Mouse (Mus musculus) heart, embryonic 16.5 days (tissue): ENCODE results near the gene Dixdc1. TPM values are rescaled to one million over a fixed set of nuclear protein-coding genes. Genes with fewer than 3 reads are reported as not detected.
"Not testable (repeated sequence)": the region's sequence is repeated elsewhere in the genome, so short reads cannot be mapped to it uniquely, and the experiment has no call there.

Experiments
- ATAC-seq: fragments of 200-750 bp; cut with Nextera tagmentation; replicated peaks from 2 replicates; pipeline ENCODE4 v1.8.0; 2017; ENCODE audit warnings: moderate number of reproducible peaks; ENCODE audit not compliant: insufficient read depth, low FRiP score; ENCODE audit errors: extremely low read depth
- H3K27ac ChIP-seq: fragments of 300-500 bp; sonication (generic); 2 replicates; pipeline ENCODE4 v1.5.1; 2014; ENCODE audit warnings: mild to moderate bottlenecking, low read length, control low read depth, moderate library complexity
- H3K27me3 ChIP-seq: fragments of 300-500 bp; sonication (generic); 2 replicates; pipeline ENCODE4 v1.6.1; 2014; ENCODE audit warnings: low read length, mixed read lengths; ENCODE audit not compliant: control insufficient read depth, insufficient read depth
- H3K36me3 ChIP-seq: fragments of 300-500 bp; sonication (generic); 2 replicates; pipeline ENCODE4 v1.6.1; 2014; ENCODE audit not compliant: control insufficient read depth, insufficient read depth
- H3K4me1 ChIP-seq: fragments of 300-500 bp; sonication (generic); 2 replicates; pipeline ENCODE4 v1.6.1; 2014; ENCODE audit warnings: low read length, mixed read lengths; ENCODE audit not compliant: control insufficient read depth, insufficient read depth
- H3K4me2 ChIP-seq: fragments of 300-500 bp; sonication (generic); 2 replicates; pipeline ENCODE4 v1.6.1; 2014; ENCODE audit warnings: low read depth, mild to moderate bottlenecking, control low read depth, low read length
- H3K4me3 ChIP-seq: fragments of 300-500 bp; sonication (generic); 2 replicates; pipeline ENCODE4 v1.5.1; 2014; ENCODE audit warnings: mild to moderate bottlenecking, control low read depth, low read length
- H3K9ac ChIP-seq: fragments of 300-500 bp; sonication (generic); 2 replicates; pipeline ENCODE4 v1.6.1; 2014; ENCODE audit warnings: low read length, control low read depth
- H3K9me3 ChIP-seq: fragments of 300-500 bp; sonication (generic); replicated peaks from 2 replicates; pipeline ENCODE4 v1.6.1; 2016; ENCODE audit warnings: low read length; ENCODE audit not compliant: control insufficient read depth
- WGBS: fragments of 180-500 bp; shearing (Covaris S2); extraction: QIAGEN DNeasy Blood & Tissue Kit; methylation state at CpG from one replicate; pipeline ENCODE4 v1.1.7; 2014; 5-methylcytosine and 5-hydroxymethylcytosine counted together
- polyA plus RNA-seq: library from polyadenylated mRNA; unstranded; fragments of >200 nt; fragmentation: Nextera tagmentation; extraction: Ambion mirVana; gene quantifications from 2 replicates; pipeline ENCODE4 v1.2.1, GENCODE M21; 2015

Dixdc1 gene
- polyA plus RNA-seq, 1 experiment from 2014 or later: 8.6 TPM

DNA sequence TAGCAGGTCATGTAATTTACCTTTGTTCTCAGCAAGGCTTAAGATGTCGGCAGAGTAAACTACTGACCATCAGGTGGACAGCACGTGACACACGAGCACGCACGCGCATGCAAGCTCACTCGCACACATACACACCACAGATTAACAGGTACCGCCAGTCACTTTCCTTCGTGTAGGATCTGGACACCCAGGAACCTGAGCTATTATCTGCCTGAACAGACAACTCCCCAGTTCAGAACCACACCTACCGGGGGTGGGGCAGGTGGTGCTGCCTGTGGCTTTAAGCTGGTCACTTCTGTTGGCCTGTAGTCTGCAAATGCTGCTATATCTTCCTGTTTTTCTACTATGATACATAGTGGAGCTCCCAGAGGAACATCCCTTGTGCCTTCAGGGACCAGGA, 88.8 kb downstream of the Dixdc1 start:
- no peak for ATAC-seq
- Histone ChIP-seq H3K4me3 (no peak overlapping the region), H3K36me3 (peaks cover 66% of the 10 kb centered on the region), H3K4me1 (no peaks in the 10 kb centered on the region), H3K4me2 (no peak overlapping the region), H3K27me3 (no peaks in the 10 kb centered on the region), H3K9ac (no peak overlapping the region), H3K9me3 (no peaks in the 10 kb centered on the region), H3K27ac (no peak overlapping the region)
- WGBS: 93% methylated on average over 10 of the region's 10 CpGs

DNA sequence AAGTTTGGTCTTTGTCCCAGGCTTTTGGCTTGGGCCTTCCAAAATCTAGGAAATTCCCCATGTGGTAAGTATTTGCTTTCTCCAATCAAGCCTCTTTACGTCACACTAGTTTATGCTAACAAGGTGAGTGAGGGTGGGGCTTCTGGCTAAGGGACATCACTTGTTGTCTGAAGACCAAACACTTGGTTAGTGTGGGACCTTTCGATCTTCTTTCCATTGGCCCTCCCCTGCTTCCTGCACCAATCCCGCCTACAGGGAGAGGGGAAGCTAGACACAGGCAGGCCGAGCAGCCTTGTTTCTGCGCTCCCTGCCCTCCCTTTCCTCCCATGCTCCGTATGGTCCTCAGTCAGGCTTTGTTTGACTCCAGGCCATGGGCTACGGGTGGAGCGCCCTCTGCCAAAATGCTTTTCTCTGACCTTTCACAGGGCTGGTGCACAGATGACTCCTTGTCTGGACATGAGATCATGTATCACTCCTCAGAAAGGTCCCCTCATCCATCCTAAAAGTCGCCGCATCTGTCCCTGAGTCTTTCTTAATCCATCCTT, 92.4 kb downstream of the Dixdc1 start:
- Histone ChIP-seq H3K4me2 (no peak overlapping the region), H3K36me3 (peaks cover 78% of the 10 kb centered on the region), H3K27me3 (no peaks in the 10 kb centered on the region), H3K4me3 (no peak overlapping the region), H3K9me3 (no peaks in the 10 kb centered on the region), H3K9ac (no peak overlapping the region), H3K27ac (no peak overlapping the region), H3K4me1 (no peaks in the 10 kb centered on the region)
- no peak for ATAC-seq
- WGBS: 75% methylated on average over 10 of the region's 10 CpGs

DNA sequence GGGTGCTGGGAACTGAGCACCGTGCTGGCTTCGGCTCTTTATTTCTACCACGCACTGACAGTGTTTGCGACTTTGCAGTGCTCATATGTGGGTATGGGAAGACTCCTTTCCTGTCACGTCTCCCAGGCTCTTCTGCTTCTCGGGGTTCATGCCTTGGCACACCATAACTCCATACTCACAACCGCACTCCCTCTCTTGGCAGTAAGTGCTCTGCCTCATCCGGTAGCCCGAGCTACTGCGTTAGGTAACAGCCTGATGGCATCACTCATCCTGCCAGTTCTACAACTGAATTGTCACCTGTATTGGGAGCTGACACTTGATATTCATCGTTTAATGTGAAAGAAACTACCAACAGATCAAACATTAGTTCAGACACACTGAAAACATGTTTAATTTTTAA, 105.0 kb downstream of the Dixdc1 start:
- H3K9me3 ChIP-seq: no peaks in the 10 kb centered on the region
- 96% methylated on average over 11 of the region's 11 CpGs for WGBS
- H3K27me3 ChIP-seq: no peaks in the 10 kb centered on the region
- no peak overlapping the region for H3K4me3 ChIP-seq
- ATAC-seq: no peak
- no peak overlapping the region for H3K27ac ChIP-seq
- H3K4me1 ChIP-seq: no peaks in the 10 kb centered on the region
- H3K4me2 ChIP-seq: no peak overlapping the region
- no peak overlapping the region for H3K9ac ChIP-seq
- peaks cover 33% of the 10 kb centered on the region for H3K36me3 ChIP-seq

DNA sequence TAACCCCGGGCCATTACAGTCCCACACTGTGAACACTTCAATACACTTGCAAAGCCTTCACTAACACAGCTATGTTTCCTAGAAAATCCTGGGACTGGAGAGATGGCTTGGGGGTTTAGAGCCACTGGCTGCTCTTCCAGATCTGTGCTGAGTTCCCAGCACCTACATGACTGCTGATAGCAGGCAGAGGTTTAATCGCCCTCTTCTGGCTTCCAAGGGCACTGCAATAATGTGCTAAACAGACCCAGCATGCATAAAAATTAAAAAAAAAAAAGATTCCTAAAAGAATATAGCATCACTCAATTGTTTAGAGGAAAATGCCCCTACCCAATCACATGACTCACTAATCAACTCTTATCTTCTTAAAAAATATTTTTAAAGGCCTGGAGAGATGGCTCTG, 106.3 kb downstream of the Dixdc1 start:
- no peak for ATAC-seq
- no peak overlapping the region for H3K27ac ChIP-seq
- H3K36me3 ChIP-seq: peaks cover 31% of the 10 kb centered on the region
- H3K4me3 ChIP-seq: no peak overlapping the region
- 53% methylated on average over 2 of the region's 2 CpGs for WGBS
- no peaks in the 10 kb centered on the region for H3K4me1 ChIP-seq
- H3K4me2 ChIP-seq: no peak overlapping the region
- H3K27me3 ChIP-seq: no peaks in the 10 kb centered on the region
- H3K9me3 ChIP-seq: no peaks in the 10 kb centered on the region
- H3K9ac ChIP-seq: no peak overlapping the region

DNA sequence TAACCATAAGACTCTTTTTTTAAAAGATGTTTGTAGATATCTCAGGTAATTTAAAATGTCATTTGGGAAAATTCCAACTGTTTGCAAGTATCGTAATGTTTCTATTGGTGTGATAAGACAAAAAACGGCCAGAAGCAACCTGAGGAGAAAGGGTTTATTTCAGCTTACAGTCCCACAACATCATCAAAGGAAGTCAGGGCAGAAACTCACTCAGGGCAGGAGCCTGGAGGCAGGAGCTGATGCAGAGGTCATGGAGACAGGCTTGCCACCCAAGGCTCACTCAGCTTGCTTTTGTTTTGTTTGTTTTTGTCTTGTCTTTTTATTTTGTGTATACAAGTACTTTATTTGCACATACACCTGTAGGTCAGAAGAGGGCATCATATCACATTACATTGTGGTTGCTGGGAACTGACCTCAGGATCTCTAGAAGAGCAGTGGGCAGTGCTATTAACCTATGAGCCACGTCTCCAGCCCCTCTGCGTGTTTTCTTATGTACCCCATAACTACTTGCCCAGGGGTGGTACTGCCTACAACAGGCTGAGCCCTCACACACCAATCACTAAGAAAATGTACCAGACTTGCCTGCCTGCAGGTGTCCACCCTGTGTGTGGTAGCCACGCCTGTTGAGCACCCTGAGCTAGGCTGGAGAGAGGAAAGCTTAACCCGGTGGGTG, 107.2 kb downstream of the Dixdc1 start:
- WGBS: 81% methylated on average over 6 of the region's 6 CpGs
- Histone ChIP-seq H3K4me3 (no peak overlapping the region), H3K4me2 (no peak overlapping the region), H3K9ac (no peak overlapping the region), H3K9me3 (no peaks in the 10 kb centered on the region), H3K4me1 (no peaks in the 10 kb centered on the region), H3K27ac (no peak overlapping the region), H3K27me3 (no peaks in the 10 kb centered on the region), H3K36me3 (peaks cover 28% of the 10 kb centered on the region)
- no peak for ATAC-seq

DNA sequence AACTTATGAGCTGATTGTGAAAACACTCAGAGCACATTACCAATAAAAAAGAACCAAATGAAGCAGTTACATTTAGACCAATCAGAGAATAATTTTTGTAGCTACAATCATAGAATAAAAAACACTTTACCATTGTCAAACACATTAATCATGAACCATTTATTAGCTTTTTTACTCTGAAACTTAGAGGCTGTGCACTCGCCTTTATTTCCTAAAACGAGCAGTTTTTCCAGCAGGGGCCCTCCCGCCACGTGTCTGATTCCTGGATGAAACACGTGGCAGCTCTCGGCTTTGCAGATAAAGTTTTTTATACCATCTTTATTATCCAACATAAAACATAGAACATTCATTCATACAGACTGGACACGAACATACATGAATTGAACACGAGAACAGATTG, 108.4 kb downstream of the Dixdc1 start:
- not testable (repeated sequence) for H3K4me2 ChIP-seq, H3K4me1 ChIP-seq, H3K27me3 ChIP-seq, H3K27ac ChIP-seq, ATAC-seq, H3K4me3 ChIP-seq, H3K9me3 ChIP-seq, H3K9ac ChIP-seq
- peaks cover 20% of the 10 kb centered on the region for H3K36me3 ChIP-seq
- 87% methylated on average over 6 of the region's 8 CpGs for WGBS

DNA sequence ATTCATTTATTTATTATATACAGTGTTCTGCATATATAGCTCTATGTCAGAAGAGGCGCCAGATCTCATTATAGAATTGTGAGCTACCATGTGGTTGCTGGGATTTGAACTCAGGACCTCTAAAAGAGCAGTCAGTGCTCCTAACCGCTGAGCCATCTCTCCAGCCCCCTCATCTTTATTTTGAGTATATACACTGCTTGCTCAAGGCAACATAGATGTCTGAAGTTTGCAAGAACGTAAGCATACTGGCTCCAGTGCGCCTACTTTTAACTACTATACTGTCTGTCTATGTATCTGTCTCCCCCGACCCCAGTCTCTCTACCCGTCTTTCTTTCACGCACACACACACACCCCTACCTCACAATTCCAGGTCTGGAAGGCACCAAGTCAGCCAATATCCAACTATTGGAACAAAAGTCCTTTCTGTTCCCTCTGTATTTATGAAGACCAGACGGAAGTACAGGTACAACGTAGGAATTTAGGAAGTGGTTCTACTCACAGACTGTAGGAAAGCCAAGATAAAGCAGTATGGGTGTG, 121.5 kb downstream of the Dixdc1 start:
- H3K9ac ChIP-seq: no peak overlapping the region
- 57% methylated on average over 9 of the region's 9 CpGs for WGBS
- peak overlapping the region; percentile 86 for H3K4me3 ChIP-seq
- H3K27ac ChIP-seq: no peak overlapping the region
- ATAC-seq: no peak
- H3K4me2 ChIP-seq: peak overlapping the region; percentile 83
- no peaks in the 10 kb centered on the region for H3K9me3 ChIP-seq
- peaks cover 8% of the 10 kb centered on the region for H3K4me1 ChIP-seq
- no peaks in the 10 kb centered on the region for H3K27me3 ChIP-seq
- H3K36me3 ChIP-seq: peaks cover 21% of the 10 kb centered on the region

DNA sequence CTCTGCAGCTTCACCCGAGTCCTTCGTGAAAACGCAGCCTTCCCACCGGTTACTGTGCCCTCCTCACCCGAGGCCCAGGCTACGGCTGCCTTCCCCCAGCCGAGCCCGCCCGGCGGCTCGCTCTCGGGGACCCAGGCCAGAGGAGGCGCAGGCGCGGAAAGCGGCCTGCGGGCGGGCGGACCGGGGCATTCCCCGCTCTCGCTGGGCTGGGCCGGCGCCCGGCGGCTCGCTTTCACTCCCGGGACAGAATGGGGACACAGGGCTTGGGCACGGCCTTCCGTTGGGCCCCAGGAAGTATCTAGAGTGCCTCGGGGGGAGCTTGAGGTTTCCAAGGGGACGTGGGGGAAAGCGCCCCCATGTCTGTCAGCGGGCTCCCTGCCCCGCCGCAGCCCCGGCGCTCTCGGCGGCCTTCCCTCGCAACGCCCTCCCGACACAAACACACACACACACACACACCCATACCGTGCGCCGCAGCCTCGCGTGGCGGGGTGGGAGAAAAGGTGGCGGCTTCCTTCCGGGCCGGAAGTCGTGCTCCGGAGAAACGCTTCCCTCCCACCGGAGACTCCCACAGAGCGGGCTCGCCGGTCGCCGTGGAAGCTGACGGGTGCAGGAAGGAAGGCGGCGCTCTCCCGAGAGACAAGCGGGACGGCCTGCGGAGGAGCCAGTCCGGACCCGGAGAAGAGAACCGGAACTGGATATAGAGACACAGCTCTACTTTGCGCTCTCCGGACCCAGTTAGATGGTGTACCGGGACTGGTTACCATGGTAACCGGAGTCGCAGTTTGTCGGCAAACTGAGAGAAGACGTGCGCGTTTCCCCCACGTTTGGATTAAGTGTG, 122.3 kb downstream of the Dixdc1 start, which contains the start of the genes Pih1d2 and Nkapd1:
Gene Pih1d2, plus strand, starts transcription at position 556 of the 838 bp plus-strand sequence.
Gene Nkapd1, minus strand, starts transcription at position 699 of the 838 bp plus-strand sequence.
- Histone ChIP-seq H3K36me3 (peaks cover 25% of the 10 kb centered on the region), H3K4me2 (peak within 1 kb of the TSS; percentile 83), H3K9me3 (no peaks in the 10 kb centered on the region), H3K27me3 (no peaks in the 10 kb centered on the region), H3K4me1 (peaks cover 8% of the 10 kb centered on the region), H3K27ac (peak within 1 kb of the TSS; percentile 95), H3K4me3 (peak within 1 kb of the TSS; percentile 86), H3K9ac (peak within 1 kb of the TSS; percentile 93)
- peak; percentile 91 for ATAC-seq
- under 1% methylated on average over 80 of the region's 81 CpGs for WGBS

DNA sequence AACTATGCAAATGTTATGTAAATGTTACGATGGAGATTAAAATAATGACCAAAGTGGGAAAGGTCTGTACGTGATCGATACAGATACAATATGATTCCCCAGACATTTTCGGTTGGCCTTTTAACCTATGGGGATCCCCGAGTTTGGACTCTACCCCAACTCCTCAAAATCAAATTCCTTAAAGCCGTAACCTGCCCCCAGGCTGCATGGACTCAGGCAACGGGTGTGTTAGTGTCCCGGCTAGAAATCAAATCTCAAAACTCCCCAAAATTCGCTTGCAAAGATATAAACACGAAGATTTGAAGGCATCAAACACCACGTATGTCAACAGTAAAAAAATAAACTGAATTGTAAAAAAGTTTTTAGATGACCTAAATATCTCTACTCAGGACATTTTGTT, 123.2 kb downstream of the Dixdc1 start:
- Histone ChIP-seq H3K4me3 (peak overlapping the region; percentile 86), H3K9me3 (no peaks in the 10 kb centered on the region), H3K36me3 (peaks cover 25% of the 10 kb centered on the region), H3K27ac (no peak overlapping the region), H3K9ac (peak overlapping the region; percentile 93), H3K27me3 (no peaks in the 10 kb centered on the region), H3K4me1 (peaks cover 8% of the 10 kb centered on the region), H3K4me2 (peak overlapping the region; percentile 83)
- WGBS: 35% methylated on average over 11 of the region's 11 CpGs
- no peak for ATAC-seq
